Mouse (Mus musculus): ENCODE data around the gene Cacna1b.

Cacna1b gene

DNA sequence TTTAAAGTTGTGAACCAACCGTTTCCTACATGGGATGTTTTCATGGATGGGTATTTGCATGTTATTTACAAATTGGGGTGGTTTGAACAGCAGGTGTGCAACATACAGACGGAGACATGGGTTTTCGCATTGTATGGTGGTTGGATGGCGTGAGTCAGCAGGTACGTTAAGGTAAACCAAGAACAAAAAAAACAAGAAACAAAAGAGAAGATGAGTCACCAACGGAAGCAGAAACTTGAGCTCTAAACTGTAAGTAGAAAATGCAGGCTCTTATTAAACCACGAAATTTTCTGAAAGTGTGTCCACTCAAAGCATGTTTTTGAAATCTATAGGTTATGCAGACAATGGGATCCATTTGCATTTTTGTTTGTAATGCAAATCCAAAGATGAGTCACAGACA lies 120.1 kb downstream of the Cacna1b start:
- DNase-seq, result no peak

DNA sequence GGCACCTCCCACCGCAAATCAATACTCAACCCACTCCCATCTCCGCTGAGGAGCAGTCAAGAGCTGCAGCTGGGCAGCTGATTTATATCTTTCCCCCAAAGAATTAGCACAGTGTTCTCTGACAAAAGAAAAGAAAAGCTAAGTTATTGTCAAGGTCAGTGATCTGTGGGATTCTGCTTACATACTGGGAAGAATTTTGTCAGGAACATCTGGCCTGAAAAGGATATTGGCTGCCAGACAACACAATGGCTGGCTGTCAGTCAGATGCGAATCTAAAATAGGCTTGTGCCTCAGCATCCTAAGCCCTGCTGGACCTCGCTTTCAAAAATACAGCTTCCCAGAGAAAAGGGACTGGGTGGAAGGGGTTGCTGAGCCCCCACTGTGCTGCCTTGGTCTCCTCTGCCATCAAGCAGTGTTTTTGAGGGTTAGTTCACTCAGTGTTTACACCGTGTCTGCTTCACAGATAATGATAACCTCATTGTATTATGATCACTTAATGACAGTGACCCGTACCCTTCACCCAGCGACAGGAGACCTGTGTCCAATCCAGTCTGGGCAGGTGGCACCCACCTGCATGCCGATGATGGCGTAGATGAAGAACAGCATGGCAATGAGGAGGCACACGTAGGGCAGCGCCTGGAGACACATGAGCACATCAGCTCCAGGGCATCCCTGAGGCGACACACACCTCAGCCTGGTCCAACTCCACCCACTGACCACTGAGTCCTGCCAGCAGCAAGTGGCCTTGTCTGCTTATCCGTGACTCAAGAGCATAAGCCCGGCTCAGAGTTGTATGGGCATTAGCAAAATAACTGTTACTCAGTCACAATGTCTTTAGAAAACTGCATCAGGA lies 124.6 kb downstream of the Cacna1b start:
- no peak for DNase-seq

DNA sequence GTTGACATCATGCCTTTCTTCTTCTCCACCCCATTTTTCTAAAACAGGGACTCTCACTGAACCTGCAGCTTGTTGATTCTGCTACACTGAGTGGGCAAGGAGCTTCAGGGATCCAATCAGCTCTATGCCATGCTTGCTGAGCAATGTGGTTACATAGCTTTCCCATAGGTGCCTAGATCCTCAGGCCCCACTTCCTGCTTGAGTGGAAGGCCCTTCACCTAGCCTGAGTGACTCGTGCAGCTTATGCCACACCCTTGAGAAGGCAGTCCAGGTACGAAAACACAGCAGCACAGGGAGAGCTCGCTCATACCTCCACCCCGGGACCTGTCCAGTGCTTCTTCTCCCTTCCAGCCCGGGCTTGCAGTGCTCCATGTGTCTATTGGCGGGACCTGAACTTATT lies 129.3 kb downstream of the Cacna1b start:
- DNase-seq, result peak; percentile 10

DNA sequence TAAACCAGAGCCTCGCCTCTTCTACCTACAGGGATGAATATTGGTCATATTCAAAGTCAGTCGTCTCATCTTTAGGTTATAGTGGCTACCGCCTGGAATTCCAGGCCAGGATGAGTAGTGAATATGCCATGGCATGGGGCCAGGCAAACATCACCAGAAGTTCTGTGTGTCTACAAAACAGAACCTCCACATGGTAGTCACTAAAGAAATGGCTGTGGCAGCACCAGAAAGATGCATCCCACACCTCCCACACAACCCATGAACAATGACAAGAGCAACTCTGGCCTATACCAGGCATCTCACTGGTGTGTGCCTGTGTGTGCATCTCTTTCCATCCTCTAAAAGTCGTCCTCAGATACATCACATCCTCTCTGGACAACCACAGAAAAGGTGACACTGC lies 145.8 kb downstream of the Cacna1b start:
- DNase-seq, result no peak

DNA sequence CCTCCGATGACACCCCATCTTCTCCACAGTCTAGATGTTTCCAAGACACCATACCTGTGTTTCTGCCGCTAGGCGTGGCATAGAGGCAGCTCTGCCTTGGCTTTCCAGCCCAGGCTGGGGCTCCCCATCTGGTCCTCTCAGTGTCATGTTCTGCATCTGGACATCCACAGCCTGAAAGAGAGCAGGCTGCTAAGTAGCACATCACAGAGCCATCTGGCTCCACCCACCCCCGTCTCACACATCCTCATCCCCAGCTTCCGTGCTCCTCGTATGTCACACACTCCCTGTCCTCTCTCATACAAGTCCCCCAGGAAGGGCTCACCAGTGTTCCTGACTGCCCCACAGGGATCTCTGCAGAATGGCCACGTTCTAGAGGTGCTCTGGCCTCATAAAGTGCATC lies 153.2 kb downstream of the Cacna1b start:
- no peak for DNase-seq

DNA sequence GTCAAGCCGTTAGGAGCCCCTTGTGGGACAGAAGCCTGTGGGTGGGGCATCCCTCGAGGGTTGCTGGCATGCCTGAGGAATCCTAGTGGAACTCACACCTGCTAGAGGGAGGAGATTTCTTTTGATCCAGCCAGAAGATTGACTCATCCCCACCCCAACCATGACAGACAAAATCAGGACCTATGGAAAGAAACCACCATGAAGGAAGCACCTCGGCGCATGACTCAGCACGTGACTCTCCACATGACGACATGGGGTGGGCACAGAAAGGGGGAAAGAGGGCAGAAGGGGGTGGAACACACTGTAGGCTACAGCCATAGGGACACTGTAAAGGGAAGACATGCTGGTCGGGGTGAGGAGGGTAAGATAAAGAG lies 154.2 kb downstream of the Cacna1b start:
- DNase-seq, result peak; percentile 4

DNA sequence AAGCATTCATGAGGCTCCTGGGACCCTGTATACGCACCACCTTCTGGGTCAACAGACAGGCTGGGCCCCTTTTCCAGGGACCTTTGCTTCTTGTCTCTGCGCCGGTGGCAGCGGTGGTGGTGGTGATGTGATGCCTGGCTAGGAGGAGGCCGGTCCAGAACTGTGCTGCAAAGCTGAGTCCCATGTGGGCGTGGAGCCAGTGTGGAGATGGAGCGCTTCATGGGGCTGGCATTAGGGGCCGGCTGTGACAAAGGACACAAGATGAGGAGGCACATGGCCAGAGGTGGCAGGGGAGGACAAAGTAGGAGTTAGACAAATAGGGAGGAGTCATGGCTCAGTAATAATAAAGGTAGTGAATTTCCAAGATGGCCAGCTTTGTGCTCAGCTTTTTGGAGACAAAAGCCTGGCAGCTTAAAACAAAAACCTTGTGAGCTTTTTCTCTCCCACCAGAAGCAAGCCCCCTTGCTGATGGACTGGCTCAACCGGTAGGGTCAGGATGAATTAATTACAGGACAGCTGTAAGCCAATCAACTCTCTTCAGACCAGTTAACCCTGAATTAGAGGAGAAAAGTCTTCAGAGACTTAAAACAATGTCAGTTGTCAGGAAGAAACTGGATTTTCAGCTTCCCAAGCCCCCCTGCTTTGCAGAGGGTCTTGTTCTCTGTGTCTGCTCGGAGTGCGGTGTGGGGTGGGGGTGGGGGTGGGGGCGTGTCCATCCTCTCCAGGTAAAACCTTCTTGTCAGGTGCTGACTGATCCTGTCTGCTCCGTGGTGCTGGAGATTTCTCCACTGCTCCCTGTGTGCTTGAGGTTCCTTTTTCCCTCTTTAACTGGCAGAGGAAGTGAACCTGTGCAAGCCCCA lies 154.8 kb downstream of the Cacna1b start:
- no peak for DNase-seq

DNA sequence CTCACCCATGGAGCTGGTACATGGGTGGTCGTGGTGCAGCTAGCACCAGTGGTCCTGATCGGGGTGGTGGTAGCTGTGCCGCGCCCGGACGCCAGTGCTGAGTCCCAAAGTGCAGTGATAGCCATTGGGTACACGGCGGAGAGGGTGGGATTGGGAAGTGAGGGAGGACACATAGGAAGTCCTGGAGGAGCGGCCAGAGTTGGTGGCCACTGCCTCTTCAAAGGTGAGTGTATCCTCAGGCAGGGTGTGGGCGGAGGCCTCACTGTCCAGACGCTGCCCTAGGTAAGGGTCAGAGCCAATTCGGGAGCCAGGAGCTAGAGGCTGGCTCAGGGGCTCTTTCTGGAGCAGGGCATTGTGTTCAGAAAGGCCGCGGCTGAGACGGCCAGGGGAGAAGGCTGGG lies 156.4 kb downstream of the Cacna1b start:
- no peak for DNase-seq

DNA sequence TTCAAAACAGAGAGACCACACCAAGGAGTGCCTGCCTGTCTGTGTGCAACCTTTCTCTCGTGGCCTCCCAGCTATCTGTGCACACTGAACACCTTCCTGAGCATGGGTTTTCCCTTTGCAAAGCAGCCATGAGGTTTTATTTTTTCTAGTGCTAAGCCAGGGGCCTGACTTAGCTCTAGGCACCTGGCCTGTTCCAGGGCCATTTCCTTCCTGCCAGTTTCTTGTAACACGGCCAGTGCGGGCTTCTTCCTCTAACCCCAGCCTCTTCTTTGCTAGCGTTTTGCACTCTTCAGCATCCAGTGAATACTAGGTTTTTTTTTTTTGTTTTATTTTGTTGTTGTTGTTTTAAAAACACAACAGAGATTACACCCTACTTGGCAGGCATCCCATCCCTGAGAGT lies 157.9 kb downstream of the Cacna1b start:
- DNase-seq, result no peak

DNA sequence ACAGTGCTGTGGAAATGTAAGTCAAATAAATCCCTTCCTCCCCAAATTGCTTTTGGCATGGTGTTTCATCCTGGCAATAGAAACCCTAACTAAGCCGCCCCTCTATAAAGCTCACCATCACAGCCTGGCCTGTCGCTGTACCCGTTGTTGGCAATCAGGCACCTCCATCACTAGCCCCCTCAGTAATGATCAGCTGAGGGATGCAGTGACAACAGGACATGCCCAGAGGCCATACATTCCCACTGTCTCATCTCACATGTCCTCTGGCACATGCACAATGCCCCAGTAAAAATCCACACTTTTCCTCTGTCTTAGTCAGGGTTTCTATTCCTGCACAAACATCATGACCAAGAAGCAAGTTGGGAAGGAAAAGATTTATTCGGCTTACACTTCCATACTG lies 173.5 kb downstream of the Cacna1b start:
- no peak for DNase-seq

DNA sequence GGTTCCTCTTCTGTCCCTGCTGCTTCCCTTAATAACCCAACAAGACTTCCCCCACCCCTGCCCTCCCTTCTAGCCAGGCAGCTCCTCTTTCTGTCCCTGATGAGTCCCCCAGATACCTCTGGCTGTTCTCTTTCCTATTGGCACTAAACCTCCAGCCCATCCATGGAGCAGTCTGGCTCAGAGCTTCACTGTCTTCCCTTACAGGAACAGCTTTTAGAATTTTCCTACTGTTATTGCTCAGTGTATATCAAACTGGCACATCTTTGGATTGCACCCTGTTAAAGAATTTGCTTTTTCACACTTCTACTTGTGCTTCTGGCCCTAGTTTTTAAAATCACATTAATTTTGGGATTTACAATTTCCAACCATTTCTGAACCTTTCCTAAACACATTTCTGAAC lies 175.0 kb downstream of the Cacna1b start:
- DNase-seq, result no peak

DNA sequence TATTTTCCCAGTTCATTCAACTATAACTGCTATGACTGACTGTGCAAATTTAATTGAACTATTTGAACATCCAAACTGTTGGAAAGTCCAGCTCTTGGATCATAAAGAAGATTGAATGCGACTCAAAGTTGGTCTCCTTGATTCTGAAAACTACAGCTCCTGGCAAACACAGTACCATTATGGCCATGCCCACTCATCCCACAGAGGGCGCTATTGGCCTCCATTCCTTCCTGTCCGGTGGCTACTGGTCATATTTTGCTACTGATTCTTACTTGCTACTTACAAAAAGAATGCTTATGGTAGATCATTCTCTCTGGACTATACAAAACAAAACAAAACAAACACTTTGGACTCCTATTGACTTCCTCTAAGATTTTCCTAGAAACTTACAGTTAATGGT lies 188.3 kb downstream of the Cacna1b start:
- DNase-seq, result peak; percentile 72

DNA sequence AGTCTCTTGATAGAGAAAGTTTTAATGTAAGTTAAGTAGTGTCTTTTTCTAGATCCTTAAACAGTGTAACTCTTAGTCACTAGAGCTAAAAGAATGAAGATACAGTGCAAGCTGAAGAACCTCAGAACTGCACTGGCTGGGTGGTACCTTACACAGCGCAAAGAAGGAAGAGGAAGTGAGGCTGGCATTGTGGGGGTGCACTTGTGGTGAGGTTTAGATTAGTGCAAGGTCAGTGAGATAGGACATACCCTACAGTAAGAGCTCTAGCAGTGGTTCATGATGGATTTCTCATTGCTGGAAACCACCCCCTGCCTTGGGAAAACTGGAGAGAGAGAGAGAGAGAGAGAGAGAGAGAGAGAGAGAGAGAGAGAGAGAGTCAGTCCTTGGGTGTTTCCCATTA lies 192.0 kb downstream of the Cacna1b start:
- DNase-seq, result peak; percentile 48

DNA sequence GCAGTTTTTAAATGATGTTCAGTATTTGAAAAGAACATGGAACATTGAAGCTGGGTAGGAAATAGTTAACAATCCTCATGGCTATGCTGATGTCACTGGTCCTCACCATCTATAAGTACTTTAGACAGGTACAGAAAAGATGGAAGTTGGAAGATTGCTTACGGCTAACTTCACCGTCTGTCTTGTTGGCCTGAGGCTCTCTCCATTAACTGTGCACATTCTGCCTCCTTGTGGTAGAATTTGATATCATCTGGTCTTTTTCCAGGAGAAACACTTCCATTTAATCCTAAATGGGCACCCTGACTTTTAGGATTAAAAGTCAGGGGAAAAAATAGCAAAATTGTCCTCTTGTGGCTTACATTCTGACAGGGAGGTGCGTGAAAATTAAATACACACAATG lies 194.4 kb downstream of the Cacna1b start:
- peak; percentile 80 for DNase-seq

DNA sequence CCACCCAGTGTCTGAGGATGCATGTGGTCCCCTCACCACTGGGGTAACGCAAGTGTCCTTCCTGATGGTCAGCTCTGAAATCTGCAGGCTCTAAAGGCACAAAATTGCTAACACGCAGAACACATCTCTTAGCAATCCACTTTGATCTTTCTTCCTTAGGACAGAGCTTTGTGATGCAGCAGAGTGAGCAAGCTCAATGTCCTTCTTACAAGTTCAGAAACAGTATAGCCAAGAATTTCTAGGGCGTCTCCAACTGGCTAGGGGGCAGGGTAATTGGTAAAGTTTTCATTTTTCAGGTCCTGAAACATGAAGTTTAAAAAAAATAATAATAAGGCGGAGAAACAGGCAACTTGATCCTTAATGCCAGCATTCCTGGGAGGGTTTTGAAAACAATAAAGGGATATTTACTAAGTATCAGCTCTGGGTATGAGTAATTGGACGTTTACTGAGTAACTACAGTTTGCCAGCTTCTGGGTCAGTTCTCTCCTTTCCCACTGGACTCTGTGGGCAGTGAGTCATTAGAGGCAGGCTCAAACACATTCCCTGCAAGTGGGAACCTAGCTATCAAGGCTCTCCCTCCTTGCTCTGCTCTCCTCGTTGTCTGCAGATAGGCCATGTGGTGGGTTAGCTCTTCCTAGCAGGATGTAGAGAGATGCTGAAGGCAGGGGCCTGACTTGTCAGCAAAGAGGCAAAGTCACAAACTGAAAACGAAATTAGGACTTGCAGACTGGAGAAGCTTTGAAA lies 200.2 kb downstream of the Cacna1b start:
- no peak for DNase-seq

DNA sequence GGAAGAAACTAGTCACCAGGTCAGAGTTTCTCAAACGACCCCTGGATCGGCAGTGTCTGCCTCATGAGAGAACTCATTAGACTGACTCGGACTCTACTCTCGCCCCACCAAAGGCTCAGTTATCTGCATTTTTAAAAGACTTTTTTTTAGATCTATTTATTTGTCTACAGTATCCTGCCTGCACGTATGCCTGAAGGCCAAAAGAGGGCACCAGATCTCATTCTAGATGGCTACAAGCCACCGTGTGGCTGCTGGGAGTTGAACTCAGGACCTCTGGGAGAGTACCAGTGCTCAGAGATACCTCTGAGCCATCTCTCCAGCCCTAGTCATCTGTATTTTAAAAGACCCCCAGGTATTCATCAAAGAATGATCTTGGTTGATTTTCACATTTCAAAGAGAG lies 201.0 kb downstream of the Cacna1b start:
- DNase-seq, result no peak

DNA sequence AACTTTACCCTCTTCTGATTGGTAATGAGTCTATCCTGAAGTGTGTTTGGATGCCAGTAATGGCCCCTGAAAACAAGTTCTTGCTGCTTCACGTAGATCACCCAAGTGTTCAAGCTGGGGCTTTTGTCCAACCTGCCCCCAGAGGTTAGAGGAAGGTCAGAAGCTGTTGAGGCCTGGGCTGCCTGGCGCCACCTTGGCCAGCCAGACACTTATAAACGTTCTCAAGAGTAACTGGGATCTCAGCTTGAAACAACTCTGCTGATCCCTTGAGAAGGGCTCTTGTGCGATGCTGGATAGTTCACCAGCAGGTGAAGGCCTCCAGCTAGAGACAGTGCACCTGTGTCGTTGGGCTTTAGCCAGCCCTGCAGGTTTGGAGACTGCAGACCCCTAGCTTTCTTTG lies 202.8 kb downstream of the Cacna1b start:
- DNase-seq, result no peak

DNA sequence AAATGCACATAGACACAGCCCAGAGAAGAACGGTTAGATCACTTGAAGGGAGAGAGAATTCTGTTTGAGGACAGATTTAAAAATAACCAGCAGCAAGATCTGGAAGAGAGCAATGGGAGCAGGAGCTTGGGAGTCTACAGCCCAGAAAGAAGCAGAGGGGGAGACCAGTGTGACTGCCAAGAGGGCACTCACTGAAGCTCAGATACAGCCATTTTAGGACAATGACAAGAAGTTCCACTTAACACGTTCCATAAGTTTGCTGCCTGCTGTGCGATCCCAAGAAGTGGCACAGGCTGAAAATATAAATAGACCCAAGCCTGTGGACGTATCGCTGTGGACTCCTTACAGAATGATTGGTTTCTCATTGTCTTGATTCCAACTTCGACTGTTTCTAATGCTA lies 206.6 kb downstream of the Cacna1b start:
- no peak for DNase-seq

DNA sequence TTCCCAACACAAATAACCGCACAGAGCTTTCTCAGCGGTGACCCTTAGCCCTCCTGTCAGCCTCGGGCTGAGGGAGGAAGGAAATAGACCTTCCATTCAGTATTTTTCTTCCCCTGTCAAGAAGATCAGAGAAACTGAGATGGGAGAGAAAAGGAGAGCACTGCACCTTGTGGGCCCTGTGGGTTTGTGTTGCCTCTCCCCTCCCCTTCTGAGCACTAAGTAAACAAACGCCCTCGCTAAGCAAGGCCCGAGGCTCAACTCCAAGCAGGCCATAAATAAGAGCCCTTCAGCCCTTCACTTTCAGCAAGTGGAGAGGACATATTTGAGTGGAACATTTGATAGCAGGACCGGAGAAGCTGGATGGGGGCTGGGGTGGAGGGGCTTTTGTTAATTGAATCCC lies 209.0 kb downstream of the Cacna1b start:
- peak; percentile 39 for DNase-seq
